Mouse (Mus musculus) stomach, embryonic 14.5 days (tissue): ENCODE results near the gene Tmc6. TPM values are rescaled to one million over a fixed set of nuclear protein-coding genes. Genes with fewer than 3 reads are reported as not detected.

ENCODE experiments used
- ATAC-seq: fragments of 200-750 bp; cut with Nextera tagmentation; 2 replicates; pipeline ENCODE4 v1.8.0; 2017; ENCODE audit warnings: low read depth, moderate TSS enrichment; ENCODE audit not compliant: insufficient number of reproducible peaks, insufficient read depth, low FRiP score
- H3K27ac ChIP-seq: fragments of 300-500 bp; sonication (generic); 2 replicates; pipeline ENCODE4 v1.5.1; 2014; ENCODE audit warnings: mild to moderate bottlenecking, low read length, moderate library complexity, mixed read lengths
- H3K27me3 ChIP-seq: fragments of 300-500 bp; sonication (generic); 2 replicates; pipeline ENCODE4 v1.6.1; 2014; ENCODE audit warnings: low read length, control low read depth, mixed read lengths; ENCODE audit not compliant: control insufficient read depth, insufficient read depth
- H3K36me3 ChIP-seq: fragments of 300-500 bp; sonication (generic); 2 replicates; pipeline ENCODE4 v1.6.1; 2014; ENCODE audit warnings: mild to moderate bottlenecking, control low read depth, low read length, moderate library complexity, mixed read lengths; ENCODE audit not compliant: control insufficient read depth, insufficient read depth
- H3K4me1 ChIP-seq: fragments of 300-500 bp; sonication (generic); 2 replicates; pipeline ENCODE4 v1.6.1; 2014; ENCODE audit warnings: low read length, control low read depth, mixed read lengths; ENCODE audit not compliant: control insufficient read depth, insufficient read depth
- H3K4me2 ChIP-seq: fragments of 300-500 bp; sonication (generic); replicated peaks from 2 replicates; pipeline ENCODE4 v1.6.1; 2014; ENCODE audit warnings: low read depth, low read length, control low read depth
- H3K4me3 ChIP-seq: fragments of 300-500 bp; sonication (generic); 2 replicates; pipeline ENCODE4 v1.5.1; 2014; ENCODE audit warnings: low read depth, low read length, control low read depth
- H3K9ac ChIP-seq: fragments of 300-500 bp; sonication (generic); replicated peaks from 2 replicates; pipeline ENCODE4 v1.6.1; 2014; ENCODE audit warnings: low read depth, mild to moderate bottlenecking, control low read depth, low read length, moderate library complexity, mixed read lengths
- H3K9me3 ChIP-seq: fragments of 300-500 bp; sonication (generic); 2 replicates; pipeline ENCODE4 v1.6.1; 2016; ENCODE audit warnings: low read depth, low read length, control low read depth; ENCODE audit not compliant: control insufficient read depth
- WGBS: fragments of 180-500 bp; shearing (Covaris S2); extraction: QIAGEN DNeasy Blood & Tissue Kit; methylation state at CpG from one replicate; pipeline ENCODE4 v1.1.7; 2014; 5-methylcytosine and 5-hydroxymethylcytosine counted together
- polyA plus RNA-seq: library from polyadenylated mRNA; unstranded; fragments of >200 nt; fragmentation: Nextera tagmentation; extraction: Ambion mirVana; gene quantifications from 2 replicates; pipeline ENCODE4 v1.2.1, GENCODE M21; 2014

Tmc6 gene
- polyA plus RNA-seq, 1 experiment from 2014 or later: 23.0 TPM

DNA sequence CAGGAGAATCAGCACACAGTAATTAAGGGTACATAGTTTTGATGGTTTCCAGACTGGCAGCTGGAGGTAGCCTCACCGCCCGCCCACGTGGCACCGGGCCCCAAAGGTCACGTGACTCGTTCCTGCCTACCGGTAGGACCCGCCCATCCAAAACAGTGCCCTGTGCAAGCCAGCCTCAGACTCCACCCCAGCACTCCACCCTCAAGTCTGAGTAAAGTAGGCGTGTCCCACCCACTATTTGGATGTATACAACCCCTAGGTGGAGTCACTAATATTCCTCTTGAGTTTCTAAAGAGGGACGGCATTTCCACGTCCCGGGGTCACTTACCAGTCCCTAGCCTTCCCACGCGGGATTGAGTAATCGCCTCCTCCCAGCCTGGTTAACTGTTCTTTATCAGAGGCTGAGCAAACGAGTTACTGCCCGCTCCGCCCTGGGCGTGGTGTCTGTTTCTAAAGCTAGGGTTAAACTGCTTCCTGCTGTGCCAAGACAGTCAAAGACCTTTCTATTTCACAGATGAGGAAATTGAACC, 1.4 kb downstream of the Tmc6 start:
- ATAC-seq: peak; percentile 78
- Histone ChIP-seq H3K27me3 (no peaks in the 10 kb centered on the region), H3K4me3 (peak overlapping the region; percentile 44), H3K4me1 (peaks cover 44% of the 10 kb centered on the region), H3K27ac (peak overlapping the region; percentile 94), H3K9ac (peak overlapping the region; percentile 56; the same call in 1 of the 2 replicates), H3K4me2 (peak overlapping the region; percentile 88), H3K36me3 (no peaks in the 10 kb centered on the region), H3K9me3 (no peaks in the 10 kb centered on the region)
- WGBS: 1% methylated on average over 19 of the region's 19 CpGs

DNA sequence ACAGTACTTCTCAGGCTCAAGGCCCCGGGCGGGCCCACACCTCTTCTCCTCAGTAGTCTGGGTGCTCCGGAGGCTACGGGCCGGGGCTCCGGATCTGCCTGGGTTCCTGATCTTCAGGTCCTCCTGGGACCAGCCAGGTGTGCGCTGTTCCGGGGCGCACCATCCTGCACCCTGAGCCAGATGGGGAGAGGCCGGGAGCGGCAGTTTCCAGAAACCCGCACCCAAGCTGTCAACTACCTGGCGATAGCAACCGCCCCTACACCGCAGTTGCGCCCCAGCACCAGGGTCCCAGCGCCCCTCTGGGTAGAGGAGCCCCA, 1.8 kb downstream of the Tmc6 start:
- Histone ChIP-seq H3K4me3 (peak overlapping the region; percentile 44), H3K4me2 (peak overlapping the region; percentile 88), H3K9me3 (no peaks in the 10 kb centered on the region), H3K4me1 (peaks cover 44% of the 10 kb centered on the region), H3K36me3 (no peaks in the 10 kb centered on the region), H3K27ac (peak overlapping the region; percentile 94), H3K9ac (peak overlapping the region; percentile 56), H3K27me3 (no peaks in the 10 kb centered on the region)
- WGBS: 1% methylated on average over 17 of the region's 17 CpGs
- ATAC-seq: no peak; the same call in 1 of the 2 replicates

DNA sequence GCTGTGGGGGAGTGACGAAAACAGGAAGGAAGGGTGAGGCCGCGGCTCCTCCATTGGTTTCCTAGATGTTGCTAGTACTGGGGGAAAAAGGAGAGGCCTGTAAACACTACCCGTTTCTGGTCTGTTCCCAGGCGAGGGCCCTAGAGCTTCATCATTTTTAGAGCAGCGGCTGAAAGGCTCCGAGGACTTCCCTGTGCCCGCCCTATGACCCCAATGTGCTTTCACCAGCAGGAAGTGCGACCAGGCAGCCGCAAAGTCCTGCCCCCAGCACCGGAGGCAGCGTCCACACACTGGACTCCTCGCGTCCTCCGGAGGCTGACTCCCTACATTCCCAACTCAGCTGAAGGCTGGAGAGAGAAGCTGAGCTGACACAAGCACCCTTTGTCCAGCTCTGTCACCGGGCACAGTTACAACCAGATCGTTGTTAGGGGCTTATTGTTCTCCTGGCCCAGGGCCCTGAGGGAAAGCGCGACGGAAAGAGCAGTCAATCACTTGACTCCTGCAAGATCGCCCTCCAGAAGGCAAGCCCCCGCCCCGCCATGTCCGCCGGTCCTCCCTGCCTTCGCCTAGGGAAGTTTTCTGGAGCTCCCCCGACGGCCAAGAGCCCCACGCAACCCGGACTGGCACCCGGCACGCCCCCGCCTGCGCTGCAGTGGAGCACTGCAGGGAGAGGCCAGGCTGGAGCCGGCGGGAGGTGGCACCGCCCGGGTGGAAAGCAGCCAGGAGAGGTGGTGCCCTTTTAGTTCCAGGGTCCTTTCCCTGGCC, 2.4 kb downstream of the Tmc6 start:
- Histone ChIP-seq H3K4me2 (peak overlapping the region; percentile 88), H3K4me1 (peaks cover 44% of the 10 kb centered on the region), H3K4me3 (peak overlapping the region; percentile 44), H3K27ac (peak overlapping the region; percentile 94), H3K27me3 (no peaks in the 10 kb centered on the region), H3K36me3 (peaks cover 2% of the 10 kb centered on the region; the same call in 1 of the 2 replicates), H3K9me3 (no peaks in the 10 kb centered on the region), H3K9ac (peak overlapping the region; percentile 56)
- no peak for ATAC-seq
- 5% methylated on average over 38 of the region's 38 CpGs for WGBS

DNA sequence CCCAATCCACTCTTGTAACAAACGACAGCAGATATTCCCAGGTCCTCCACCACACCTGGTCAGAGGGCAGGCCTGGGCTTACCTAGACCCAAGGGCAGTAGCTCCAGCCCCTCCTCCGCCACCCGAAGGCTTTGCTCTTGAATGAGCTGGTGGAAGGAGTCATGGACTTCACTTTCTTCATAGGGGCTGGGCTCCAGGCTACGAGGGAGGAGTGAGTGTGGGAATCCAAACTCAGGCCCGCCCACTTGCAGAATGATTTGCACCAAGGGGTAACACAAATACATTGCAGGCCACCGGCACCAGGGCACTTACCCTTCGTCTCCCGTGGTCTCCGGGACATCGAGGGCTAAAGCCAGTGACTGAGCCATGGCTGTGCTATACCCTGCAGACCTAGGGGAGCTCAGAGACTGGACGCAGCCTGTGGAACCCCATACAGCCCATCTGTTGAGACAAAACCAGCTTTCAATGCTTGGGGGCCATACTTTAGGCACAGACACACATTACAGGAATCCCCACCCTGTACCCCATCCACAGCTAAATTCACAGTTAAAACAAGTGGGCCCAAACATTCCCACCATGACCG, 3.1 kb downstream of the Tmc6 start:
- no peak overlapping the region for H3K9ac ChIP-seq
- peaks cover 4% of the 10 kb centered on the region; the same call in 1 of the 2 replicates for H3K36me3 ChIP-seq
- peak overlapping the region; percentile 88 for H3K4me2 ChIP-seq
- 57% methylated on average over 12 of the region's 12 CpGs for WGBS
- H3K9me3 ChIP-seq: no peaks in the 10 kb centered on the region
- peak overlapping the region; percentile 44 for H3K4me3 ChIP-seq
- no peak for ATAC-seq
- no peaks in the 10 kb centered on the region for H3K27me3 ChIP-seq
- peaks cover 44% of the 10 kb centered on the region for H3K4me1 ChIP-seq
- H3K27ac ChIP-seq: peak overlapping the region; percentile 94; the same call in 1 of the 2 replicates

DNA sequence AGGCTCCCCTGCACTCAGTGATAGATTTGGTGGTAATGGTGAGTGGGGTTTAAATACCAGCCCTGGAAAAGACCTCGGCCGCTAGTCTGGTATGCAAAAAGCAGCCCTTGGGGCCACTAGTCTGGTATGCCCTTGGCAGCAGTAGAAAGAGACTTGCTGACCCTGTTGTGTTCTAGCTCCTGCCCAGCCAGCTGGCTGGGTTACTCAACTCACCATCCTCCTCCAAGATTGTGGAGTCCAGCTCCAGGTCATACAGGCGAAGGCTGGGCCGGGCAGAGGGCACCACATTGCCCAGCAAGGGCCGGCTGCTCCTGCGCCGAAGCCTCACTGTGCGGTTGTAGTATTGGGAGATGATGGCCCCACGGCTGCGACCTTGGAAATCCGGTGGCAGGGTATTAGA, 4.0 kb downstream of the Tmc6 start:
- Histone ChIP-seq H3K9me3 (no peaks in the 10 kb centered on the region), H3K4me3 (no peak overlapping the region), H3K27ac (no peak overlapping the region), H3K27me3 (no peaks in the 10 kb centered on the region), H3K9ac (no peak overlapping the region), H3K4me2 (no peak overlapping the region), H3K36me3 (peaks cover 4% of the 10 kb centered on the region; the same call in 1 of the 2 replicates), H3K4me1 (peaks cover 40% of the 10 kb centered on the region)
- ATAC-seq: no peak
- WGBS: 93% methylated on average over 11 of the region's 11 CpGs

DNA sequence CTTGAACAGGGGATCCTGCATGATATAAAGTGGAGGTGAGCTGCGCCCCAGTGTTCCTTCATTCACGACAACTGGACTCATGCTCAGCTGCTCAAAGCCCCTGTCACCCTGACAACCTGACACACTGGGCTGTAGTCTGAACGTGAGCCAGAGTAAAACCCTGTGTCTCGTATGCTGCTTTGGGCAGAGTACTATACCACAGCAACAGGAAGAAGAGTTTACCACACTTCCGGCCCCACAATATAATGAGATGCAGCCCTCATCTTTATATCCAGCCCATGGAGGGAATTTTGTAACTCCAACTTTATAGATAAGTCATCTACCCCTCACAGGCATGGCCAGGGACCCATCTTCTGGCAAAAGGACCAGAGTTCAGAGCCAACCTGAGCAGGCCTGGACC, 4.9 kb downstream of the Tmc6 start:
- peaks cover 36% of the 10 kb centered on the region for H3K4me1 ChIP-seq
- no peak overlapping the region for H3K9ac ChIP-seq
- H3K9me3 ChIP-seq: no peaks in the 10 kb centered on the region
- ATAC-seq: no peak
- WGBS: 89% methylated on average over 5 of the region's 5 CpGs
- no peak overlapping the region for H3K27ac ChIP-seq
- peaks cover 4% of the 10 kb centered on the region; the same call in 1 of the 2 replicates for H3K36me3 ChIP-seq
- no peaks in the 10 kb centered on the region for H3K27me3 ChIP-seq
- no peak overlapping the region for H3K4me2 ChIP-seq
- no peak overlapping the region for H3K4me3 ChIP-seq

DNA sequence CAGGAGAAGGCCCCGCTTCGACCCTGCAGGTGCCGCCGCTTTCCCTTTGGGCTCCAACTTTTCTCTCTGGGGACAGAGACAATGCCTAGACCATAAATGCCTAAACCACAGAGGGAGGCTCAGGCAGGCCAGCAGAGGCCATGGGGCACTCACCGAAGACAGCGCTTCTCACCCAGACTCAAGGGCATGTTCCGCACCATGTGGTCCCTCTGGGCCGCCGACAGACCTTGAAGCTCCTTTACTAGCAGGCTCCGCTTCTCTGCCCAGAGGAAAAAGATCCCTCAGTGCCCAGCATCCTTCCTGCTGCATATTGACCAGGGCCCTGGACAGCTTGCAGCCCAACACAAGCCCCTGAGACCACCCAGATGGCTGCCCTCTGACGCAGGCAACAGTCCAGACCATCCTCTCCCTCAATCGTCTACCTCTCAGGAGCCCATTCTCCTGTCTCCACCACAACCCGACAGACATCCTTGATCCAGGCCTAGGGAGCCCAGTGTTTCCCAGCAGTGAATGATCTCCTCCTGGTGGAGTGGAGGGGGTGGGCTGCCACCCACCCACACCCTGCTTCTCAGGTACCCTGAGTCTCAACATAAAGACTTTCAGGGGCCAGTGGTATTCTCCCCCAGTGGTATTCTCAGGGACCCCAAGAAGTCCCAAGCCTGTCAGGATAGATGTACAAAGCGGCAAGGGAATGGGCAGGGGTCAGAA, 5.8 kb downstream of the Tmc6 start:
- Histone ChIP-seq H3K4me2 (no peak overlapping the region), H3K36me3 (peaks cover 8% of the 10 kb centered on the region; the same call in 1 of the 2 replicates), H3K4me3 (no peak overlapping the region), H3K27ac (no peak overlapping the region), H3K27me3 (no peaks in the 10 kb centered on the region), H3K9me3 (no peaks in the 10 kb centered on the region), H3K4me1 (peaks cover 28% of the 10 kb centered on the region), H3K9ac (no peak overlapping the region)
- 90% methylated on average over 14 of the region's 14 CpGs for WGBS
- ATAC-seq: no peak

DNA sequence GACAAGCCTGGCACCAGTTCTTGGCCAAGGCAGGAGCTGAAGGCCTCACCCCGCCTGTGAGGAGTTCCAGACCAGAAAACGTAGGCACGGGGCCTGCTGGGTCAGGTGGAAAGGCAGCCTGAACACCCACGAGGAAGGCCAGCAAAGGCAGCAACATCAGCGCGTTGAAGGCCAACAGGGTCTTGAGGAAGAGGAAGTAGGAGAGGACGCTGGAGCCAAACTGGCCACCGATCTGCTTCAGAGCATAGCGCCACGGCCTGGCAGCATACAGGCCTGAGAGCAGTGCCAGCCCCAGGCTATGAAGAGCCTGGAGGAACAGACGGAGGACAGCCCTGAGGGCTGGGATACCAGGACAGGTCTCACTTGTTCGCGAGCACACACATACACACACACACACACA, 6.5 kb downstream of the Tmc6 start:
- no peak overlapping the region for H3K27ac ChIP-seq
- no peaks in the 10 kb centered on the region for H3K27me3 ChIP-seq
- peaks cover 21% of the 10 kb centered on the region for H3K4me1 ChIP-seq
- no peak for ATAC-seq
- WGBS: 90% methylated on average over 13 of the region's 13 CpGs
- H3K9ac ChIP-seq: no peak overlapping the region
- peaks cover 8% of the 10 kb centered on the region; the same call in 1 of the 2 replicates for H3K36me3 ChIP-seq
- H3K4me2 ChIP-seq: no peak overlapping the region
- no peaks in the 10 kb centered on the region for H3K9me3 ChIP-seq
- H3K4me3 ChIP-seq: no peak overlapping the region
